Mouse (Mus musculus): ENCODE data around the gene Bad. TPM values are rescaled to one million over a fixed set of nuclear protein-coding genes. Genes with fewer than 3 reads are reported as not detected.

Bad gene
- total and polyA plus RNA-seq, 3 experiments, result 21.1 to 33.5 (median 25.8) TPM

DNA sequence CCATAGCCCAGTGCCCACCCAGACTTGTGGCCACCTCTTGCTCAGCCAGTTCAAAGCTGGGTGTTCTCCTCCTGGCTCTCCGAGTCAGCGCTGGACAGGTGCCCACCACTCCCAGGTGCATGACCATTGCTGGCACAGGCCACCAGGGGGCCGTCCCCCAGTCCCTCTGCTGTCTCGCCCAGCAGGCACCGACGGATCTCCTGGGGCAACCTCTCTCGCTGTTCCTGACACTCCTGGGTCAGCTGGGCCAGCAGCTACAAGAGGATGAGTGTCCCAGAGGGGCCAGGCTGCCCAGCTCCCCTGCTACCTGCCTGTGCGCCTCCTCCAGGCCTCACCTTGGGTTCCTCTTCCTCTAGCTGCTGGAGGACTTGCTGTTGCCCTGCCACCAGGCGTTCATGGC, 12.4 kb downstream of the Bad start:
- H3K79me2 ChIP-seq (replicated peaks; ENCODE audit: control insufficient read depth, insufficient read depth, low read length), result no peaks in the 10 kb centered on the region
- intact Hi-C loops (cut with DNase I), result no loop called here
- H3K27ac ChIP-seq, result no peak overlapping the region
- TF ChIP-seq POLR2A (IDR thresholded peaks at IDR 0.05; ENCODE audit: insufficient read depth, low read depth, low read length), result no peak
- peak; percentile 58 for TF ChIP-seq CTCF (IDR thresholded peaks at IDR 0.05)
- TF ChIP-seq EP300 (IDR thresholded peaks at IDR 0.05; ENCODE audit: insufficient read depth, low read depth, low read length), result no peak
- H3K36me3 ChIP-seq (ENCODE audit: control insufficient read depth, insufficient read depth, low read length), result no peaks in the 10 kb centered on the region
- H3K27me3 ChIP-seq (ENCODE audit: control insufficient read depth, insufficient read depth, low read length), result no peaks in the 10 kb centered on the region
- H3K4me1 ChIP-seq (ENCODE audit: control insufficient read depth, insufficient read depth, low read length), result peaks cover 7% of the 10 kb centered on the region
- peak; percentile 54 to 60 for DNase-seq
- no peak overlapping the region for H3K4me3 ChIP-seq
- 40% methylated on average over 9 of the region's 9 CpGs for WGBS
- no peak overlapping the region for H3K9ac ChIP-seq (ENCODE audit: low read depth, low read length)

DNA sequence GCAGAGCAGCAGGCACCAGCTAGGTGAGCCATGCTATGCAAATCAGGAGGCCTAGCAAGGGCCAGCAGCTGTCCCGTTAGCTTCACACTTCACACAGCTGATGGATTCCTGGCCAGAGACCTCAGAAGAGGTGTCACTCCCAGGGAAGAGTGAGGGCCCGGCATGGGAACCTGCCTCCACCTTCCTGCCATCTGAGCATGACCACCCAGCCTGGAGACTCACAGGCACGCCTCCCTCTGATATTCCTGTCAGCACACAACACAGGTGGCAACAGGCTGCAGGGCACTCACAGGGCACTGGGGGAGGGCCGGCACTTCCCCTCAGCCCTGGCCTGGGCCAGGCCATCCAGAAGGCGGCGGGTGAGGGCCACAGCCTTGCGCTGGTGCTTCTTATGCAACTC, 13.8 kb downstream of the Bad start:
- Histone ChIP-seq H3K27me3 (ENCODE audit: control insufficient read depth, insufficient read depth, low read length) (no peaks in the 10 kb centered on the region), H3K9ac (ENCODE audit: low read depth, low read length) (no peak overlapping the region), H3K27ac (peak overlapping the region; percentile 7; the same call in 1 of the 2 replicates), H3K4me3 (no peak overlapping the region), H3K36me3 (ENCODE audit: control insufficient read depth, insufficient read depth, low read length) (no peaks in the 10 kb centered on the region), H3K79me2 (replicated peaks; ENCODE audit: control insufficient read depth, insufficient read depth, low read length) (no peaks in the 10 kb centered on the region), H3K4me1 (ENCODE audit: control insufficient read depth, insufficient read depth, low read length) (peaks cover 7% of the 10 kb centered on the region)
- 64% methylated on average over 7 of the region's 7 CpGs for WGBS
- intact Hi-C loops (cut with DNase I), result no loop called here
- DNase-seq, result peak in 1 of 2 experiments; percentile 49
- TF ChIP-seq EP300 (IDR thresholded peaks at IDR 0.05; ENCODE audit: insufficient read depth, low read depth, low read length) (0 out of 2 replicates have a peak, but pooled peaks have one; percentile 29), CTCF (IDR thresholded peaks at IDR 0.05) (peak; percentile 22), POLR2A (IDR thresholded peaks at IDR 0.05; ENCODE audit: insufficient read depth, low read depth, low read length) (no peak)

DNA sequence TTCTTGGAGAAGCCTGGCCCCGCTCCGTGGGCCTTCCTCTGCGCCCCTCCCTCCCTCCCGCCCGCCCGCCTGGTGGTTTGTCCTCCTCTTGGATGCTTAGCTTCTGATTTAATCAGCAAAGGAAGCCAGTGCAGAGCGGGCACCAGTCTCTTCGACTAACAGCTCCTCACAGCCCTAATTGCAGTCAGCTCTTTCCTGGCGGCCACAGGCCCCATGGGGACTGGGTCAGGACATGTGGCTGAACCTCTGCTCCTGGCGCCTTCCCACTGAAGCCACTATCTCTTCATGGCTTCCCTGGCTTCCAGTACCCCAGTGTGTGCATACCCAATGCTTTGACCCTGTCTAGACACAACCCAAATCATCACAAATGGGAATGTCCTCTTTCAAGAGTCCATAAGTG, 14.8 kb downstream of the Bad start:
- Histone ChIP-seq H3K4me3 (no peak overlapping the region), H3K27me3 (ENCODE audit: control insufficient read depth, insufficient read depth, low read length) (no peaks in the 10 kb centered on the region), H3K9ac (ENCODE audit: low read depth, low read length) (no peak overlapping the region), H3K27ac (no peak overlapping the region), H3K79me2 (replicated peaks; ENCODE audit: control insufficient read depth, insufficient read depth, low read length) (no peaks in the 10 kb centered on the region), H3K36me3 (ENCODE audit: control insufficient read depth, insufficient read depth, low read length) (no peaks in the 10 kb centered on the region), H3K4me1 (ENCODE audit: control insufficient read depth, insufficient read depth, low read length) (peaks cover 7% of the 10 kb centered on the region)
- intact Hi-C loops (cut with DNase I), result no loop called here
- DNase-seq, result no peak
- WGBS, result 81% methylated on average over 10 of the region's 10 CpGs
- no peak for TF ChIP-seq CTCF (IDR thresholded peaks at IDR 0.05)
- TF ChIP-seq POLR2A (IDR thresholded peaks at IDR 0.05; ENCODE audit: insufficient read depth, low read depth, low read length), result no peak
- no peak for TF ChIP-seq EP300 (IDR thresholded peaks at IDR 0.05; ENCODE audit: insufficient read depth, low read depth, low read length)

DNA sequence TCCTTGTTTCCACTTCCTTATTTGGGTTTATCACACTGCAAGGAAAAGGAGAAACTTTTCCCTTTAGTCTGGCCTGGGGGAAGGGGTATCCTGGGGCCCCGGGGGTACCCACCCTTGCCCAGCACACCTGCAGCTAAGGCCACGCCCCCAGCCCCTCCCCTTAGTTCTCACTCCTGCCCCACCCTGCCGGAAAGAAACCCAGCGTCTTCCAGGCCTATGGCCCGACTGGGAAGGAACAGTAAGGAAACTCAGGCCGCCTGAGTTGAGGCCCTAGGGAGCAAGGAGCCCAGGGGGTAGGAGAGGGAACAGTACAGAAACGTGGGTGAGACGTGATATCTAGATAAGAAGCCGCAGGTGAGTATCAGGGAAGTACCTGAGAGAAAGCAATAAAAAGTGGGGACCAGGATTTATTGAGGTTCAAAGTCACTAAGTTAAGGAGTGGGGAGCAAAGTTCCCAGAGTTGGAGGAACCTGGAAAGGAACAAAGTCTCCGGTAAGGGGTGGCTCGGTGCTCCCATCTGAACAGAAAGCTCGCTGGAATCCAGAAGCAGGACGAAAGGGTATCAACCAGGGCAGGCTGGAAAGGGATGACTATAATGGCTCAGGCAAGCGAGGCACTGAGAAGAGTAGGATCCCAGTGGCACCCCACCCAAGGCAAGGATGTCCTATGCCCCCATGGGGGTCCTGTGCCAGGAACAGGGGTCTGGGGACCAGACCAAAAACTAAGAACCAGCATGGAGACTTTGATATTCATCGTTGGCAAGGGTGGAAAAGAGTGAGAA, 27.0 kb downstream of the Bad start:
- Histone ChIP-seq H3K27me3 (ENCODE audit: control insufficient read depth, insufficient read depth, low read length) (no peaks in the 10 kb centered on the region), H3K79me2 (replicated peaks; ENCODE audit: control insufficient read depth, insufficient read depth, low read length) (no peaks in the 10 kb centered on the region; the same call in 1 of the 2 replicates), H3K27ac (peak overlapping the region; percentile 92), H3K9ac (ENCODE audit: low read depth, low read length) (peak overlapping the region; percentile 94), H3K36me3 (ENCODE audit: control insufficient read depth, insufficient read depth, low read length) (no peaks in the 10 kb centered on the region), H3K4me3 (peak overlapping the region; percentile 62), H3K4me1 (ENCODE audit: control insufficient read depth, insufficient read depth, low read length) (peaks cover 2% of the 10 kb centered on the region)
- peak in 1 of 2 experiments; percentile 42 for DNase-seq
- intact Hi-C loops (cut with DNase I), result loop anchor here (1.0 kb wide), 2 partner anchors 16 to 44 kb away; no protein-coding TSS in a partner anchor
- 25% methylated on average over 15 of the region's 15 CpGs for WGBS
- no peak for TF ChIP-seq POLR2A (IDR thresholded peaks at IDR 0.05; ENCODE audit: insufficient read depth, low read depth, low read length)
- TF ChIP-seq CTCF (IDR thresholded peaks at IDR 0.05), result no peak
- TF ChIP-seq EP300 (IDR thresholded peaks at IDR 0.05; ENCODE audit: insufficient read depth, low read depth, low read length), result no peak

DNA sequence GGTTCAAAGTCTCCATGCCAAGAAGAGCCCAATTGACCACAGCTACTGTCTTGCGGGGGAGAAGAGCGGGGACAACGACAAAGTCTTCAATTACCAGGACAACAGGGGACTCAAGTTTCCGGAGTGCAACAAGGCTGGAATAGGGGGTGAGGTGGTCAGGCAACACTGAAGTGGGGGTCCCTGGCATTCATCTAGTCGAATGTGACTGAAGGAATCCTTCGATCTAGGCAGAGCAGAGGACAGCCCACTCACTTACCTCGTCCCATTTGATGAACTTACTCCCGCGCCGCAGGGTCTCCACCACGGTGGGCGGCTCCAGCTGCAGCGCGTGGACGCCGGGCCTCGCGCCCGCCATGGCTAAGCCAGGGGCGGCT, 27.6 kb downstream of the Bad start:
- Histone ChIP-seq H3K27ac (peak overlapping the region; percentile 92), H3K4me1 (ENCODE audit: control insufficient read depth, insufficient read depth, low read length) (peaks cover 2% of the 10 kb centered on the region), H3K27me3 (ENCODE audit: control insufficient read depth, insufficient read depth, low read length) (no peaks in the 10 kb centered on the region), H3K4me3 (peak overlapping the region; percentile 62), H3K9ac (ENCODE audit: low read depth, low read length) (peak overlapping the region; percentile 94), H3K79me2 (replicated peaks; ENCODE audit: control insufficient read depth, insufficient read depth, low read length) (no peaks in the 10 kb centered on the region; the same call in 1 of the 2 replicates), H3K36me3 (ENCODE audit: control insufficient read depth, insufficient read depth, low read length) (no peaks in the 10 kb centered on the region)
- DNase-seq, result no peak
- TF ChIP-seq POLR2A (IDR thresholded peaks at IDR 0.05; ENCODE audit: insufficient read depth, low read depth, low read length), result no peak
- TF ChIP-seq CTCF (IDR thresholded peaks at IDR 0.05), result no peak
- TF ChIP-seq EP300 (IDR thresholded peaks at IDR 0.05; ENCODE audit: insufficient read depth, low read depth, low read length), result 0 out of 2 replicates have a peak, but pooled peaks have one; percentile 4
- 3% methylated on average over 19 of the region's 20 CpGs for WGBS
- intact Hi-C loops (cut with DNase I), result loop anchor here (1.0 kb wide), 1 partner anchor 45 kb away; no protein-coding TSS in a partner anchor
